Mouse (Mus musculus): ENCODE results near the gene Cby3. TPM values are rescaled to one million over a fixed set of nuclear protein-coding genes. Genes with fewer than 3 reads are reported as not detected.
"Not testable (repeated sequence)": the region's sequence is repeated elsewhere in the genome, so short reads cannot be mapped to it uniquely, and the experiment has no call there.

Cby3 gene
- total RNA-seq, 2 experiments from 2014 or later: not detected

DNA sequence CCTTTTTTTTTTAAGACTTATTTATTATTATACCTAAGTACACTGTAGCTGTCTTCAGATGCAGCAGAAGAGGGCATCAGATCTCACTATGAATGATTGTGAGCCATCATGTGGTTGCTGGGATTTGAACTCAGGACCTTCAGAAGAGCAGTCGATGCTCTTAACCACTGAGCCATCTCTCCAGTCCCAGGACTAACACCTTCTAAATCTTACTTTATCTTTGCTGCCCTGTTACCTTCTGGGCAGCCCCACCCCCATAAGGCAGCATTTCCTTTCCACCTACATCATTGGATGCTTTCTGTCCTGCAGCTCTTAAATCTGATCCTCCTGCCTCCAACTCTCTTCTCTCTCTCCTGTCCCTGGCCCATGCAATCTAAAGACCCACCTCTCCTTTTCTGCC is 7.0 kb downstream of the Cby3 start:
- not testable (repeated sequence) for DNase-seq

DNA sequence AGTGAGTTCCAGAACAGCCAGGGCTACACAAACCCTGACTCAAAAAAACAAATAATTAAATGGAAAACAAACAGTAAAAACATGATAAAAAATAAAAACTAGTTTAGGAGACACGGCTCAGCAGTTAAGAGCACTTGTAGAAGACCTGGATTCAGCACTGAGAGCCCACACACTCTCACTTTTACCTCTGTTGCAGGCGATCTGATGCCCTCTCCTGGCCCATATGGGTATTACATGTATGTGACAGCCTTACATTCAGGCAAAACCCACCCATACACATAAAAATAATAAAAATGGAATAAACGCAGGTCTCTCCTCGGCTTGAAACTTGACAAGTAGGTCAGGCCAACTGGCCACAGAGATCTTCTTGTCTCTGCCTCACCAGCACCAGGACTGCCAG is 10.3 kb downstream of the Cby3 start:
- DNase-seq: peak; percentile 65 to 83

DNA sequence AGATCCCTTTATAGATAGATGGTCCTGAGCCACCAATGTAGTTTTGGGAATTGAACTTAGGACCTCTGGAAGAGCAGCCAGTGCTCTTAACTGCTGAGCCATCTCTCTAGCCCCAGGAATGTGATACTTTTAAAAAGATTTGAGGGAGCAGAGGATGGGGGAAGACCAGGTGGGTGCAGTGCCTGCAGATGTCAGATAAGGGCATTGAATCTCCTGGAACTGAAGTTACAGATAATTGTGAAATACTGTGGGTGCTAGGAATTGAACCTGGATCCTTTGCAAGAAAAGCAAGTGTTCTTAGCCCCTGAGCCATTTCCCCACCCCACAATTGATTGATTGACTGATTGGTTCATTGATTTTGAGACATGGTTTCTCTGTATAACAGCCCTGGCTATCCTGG is 11.1 kb downstream of the Cby3 start:
- no peak for DNase-seq

DNA sequence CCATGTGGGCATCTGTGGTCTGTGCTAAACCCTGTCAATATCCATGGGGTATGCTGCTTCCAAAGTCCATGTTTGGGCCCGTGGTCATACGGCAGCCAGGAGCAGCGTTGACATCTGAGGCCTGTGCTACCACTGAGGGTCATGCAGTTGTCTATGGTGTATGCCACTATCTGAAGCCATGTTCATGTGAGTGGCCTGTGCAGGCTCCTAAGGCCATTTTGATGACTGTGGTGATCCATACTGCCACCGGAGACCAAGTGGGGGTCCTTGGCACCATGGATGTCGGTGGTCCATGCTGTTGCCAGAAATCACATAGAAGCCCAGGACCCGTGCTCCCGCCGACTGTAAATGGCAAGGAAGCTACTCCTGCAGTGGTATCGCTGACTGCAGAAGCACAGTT is 13.3 kb downstream of the Cby3 start:
- no peak for DNase-seq

DNA sequence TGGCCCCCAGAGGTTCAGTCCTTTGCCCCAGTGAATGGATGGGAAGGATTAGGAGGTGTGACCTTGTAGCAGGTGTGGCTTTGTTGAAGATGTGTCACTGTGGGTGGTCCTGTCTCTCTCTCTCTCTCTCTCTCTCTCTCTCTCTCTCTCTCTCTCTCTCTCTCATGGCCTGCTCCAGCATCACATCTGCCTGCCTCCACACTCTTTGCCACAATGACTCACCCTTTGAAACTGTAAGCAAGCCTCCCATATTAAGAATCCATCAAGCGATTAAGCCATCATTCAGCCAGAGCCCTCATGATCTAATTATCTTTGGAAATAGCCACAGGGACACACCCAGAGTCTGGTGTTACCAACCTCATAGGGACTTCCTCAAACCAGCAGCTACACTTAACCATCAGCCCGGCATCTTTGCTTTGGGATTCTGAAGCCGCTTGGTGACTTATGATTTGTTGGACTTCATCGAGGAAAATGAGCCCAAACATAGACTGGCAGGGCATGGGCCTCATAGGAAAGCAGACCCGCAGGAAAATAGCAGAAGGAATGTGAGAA is 15.2 kb downstream of the Cby3 start:
- no peak for DNase-seq

DNA sequence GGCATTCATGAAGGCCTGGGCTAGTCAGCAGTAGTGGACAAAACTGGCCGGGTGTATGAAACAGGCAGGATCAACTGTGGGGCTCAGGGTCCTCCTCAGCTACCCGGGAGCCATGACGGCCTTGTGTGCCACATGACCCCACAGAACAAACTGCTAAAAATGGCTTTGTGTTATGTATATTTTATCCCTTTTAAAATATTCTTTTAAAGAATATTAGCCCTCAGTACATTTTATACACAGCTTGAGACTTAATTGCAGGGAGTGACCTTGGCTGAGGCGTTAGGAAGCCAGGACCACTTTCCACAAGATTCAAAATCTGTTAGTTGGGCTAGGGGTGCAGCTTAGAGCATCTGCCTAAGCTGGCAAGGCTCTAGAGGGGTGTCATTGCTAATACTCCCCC is 16.7 kb downstream of the Cby3 start:
- no peak for DNase-seq

DNA sequence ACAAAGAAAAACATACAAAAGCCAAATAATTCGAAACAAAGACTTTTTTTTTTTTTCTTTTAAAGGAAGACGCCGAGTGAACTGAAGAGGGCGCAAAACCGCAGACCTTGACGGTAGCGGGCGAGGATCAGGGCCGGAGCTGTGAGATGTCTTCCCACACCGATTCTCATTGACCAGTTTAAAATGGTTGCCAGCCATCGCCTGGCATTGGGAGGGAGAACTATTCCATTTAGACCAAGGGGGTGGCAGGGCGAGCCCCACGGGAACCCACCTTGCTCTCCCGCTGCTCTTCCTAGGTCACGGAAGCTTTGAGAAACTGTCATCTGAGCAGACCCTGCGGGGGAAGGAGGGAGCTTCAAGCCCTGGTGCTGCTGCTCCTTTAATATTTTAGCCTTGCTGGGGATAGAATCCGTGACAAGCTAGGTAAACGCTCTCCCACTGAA is 17.2 kb downstream of the Cby3 start:
- peak; percentile 68 to 78 for DNase-seq

DNA sequence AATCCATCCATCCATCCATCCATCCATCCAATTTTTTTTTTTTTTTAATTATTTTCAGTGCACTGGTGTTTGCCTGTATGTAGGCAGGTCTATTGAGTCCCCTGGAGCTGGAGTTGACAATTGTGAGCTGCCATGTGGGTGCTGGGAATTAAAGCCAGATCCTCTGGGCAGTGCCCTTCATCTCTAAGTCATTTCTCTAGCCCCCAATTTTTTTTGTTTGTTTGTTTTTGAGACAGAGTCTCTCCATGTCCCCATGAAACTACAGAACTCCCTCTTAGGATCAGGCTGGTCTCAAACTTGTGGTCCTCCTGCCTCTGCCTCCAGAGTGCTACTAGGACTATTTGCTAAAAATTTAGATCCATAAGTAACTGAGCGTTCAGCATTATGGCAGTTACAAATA is 17.6 kb downstream of the Cby3 start:
- DNase-seq: no peak

DNA sequence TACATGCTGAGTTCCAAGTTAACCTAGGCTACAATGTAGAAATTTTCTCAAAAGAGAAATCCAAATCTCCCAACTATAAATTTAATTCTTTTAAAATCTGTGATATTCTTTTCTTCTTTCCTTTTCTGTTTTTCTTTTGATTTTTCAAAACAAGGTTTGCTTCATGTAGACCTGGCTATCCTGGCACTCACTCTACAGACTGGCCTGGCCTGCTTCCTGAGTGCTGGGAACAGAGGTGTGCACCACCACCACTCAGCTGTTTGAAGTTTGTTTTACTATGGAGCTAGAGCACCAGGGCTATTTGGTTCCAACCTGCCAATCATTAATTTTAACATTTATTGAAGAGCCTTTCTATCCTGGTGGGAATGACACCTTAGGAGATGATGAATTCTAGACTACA is 18.8 kb downstream of the Cby3 start:
- DNase-seq: no peak

DNA sequence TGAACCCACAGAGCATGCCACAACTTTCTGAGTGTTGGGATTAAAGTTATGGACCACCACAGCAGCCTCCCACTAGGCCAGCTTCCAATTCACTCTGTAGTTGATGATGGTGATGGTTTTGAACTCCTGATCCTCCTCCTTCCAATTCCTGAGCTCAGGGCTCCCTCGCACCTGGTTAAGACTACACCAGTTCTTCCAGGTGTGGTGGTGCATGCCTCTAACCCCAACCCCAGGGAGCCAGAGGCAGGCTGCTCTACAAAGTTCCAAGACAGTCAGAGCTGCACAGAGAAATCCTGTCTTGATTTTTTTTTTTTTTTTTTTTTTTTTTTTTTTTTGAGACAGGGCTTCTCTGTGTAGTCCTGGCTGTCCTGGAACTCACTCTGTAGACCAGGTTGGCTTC is 19.4 kb downstream of the Cby3 start:
- DNase-seq: no peak

DNA sequence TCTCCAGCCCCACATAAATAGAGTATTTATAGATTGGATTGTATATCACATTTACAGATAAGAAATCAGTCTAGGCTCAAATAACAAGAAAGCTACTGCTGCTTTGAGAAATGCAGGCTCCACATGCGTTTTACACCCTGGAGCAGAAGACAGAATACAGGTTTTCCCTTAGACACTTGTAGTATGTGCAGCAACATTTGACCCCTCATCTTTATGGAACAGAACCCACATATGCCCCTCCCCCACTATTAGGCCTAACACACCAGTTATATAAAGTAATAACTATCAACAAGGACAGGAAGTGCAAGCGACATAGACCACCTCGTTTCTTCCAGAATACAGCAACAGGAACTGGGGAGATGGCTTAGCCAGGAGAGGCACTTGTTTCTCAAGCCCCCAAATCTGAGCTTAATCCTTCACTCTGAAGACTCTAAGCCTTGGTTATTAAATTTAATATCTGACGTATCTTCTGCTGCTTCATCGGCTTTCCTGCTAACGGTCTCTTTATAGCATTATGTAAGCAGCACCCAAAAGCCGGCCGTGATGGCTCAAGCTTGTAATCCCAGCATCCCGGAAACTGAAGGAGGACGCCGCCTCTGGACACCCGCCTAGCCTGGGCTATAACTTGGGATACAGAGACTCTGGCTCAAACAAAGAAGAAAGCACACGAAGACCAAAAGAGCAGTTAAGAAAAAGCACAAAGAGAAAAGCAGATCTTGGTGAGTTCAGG is 20.2 kb downstream of the Cby3 start:
- no peak for DNase-seq

DNA sequence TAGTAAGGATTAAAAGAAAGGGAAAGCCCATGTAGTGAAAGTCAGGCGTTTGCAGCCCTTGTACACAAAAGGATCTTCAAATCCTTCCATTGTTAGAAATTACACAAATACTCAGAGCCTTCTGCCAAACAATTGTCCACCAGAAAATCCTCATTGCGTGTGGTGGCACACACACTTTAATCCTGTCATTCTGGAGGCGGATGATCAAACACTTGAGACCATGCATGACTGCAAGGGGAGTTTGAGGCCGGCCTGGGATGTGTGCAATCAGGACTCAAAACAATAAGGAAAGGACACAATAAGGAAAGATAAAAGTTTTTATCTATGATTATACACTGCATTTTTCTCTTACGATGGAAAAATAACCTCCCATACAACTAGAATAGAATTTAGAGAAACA is 21.2 kb downstream of the Cby3 start:
- no peak for DNase-seq

DNA sequence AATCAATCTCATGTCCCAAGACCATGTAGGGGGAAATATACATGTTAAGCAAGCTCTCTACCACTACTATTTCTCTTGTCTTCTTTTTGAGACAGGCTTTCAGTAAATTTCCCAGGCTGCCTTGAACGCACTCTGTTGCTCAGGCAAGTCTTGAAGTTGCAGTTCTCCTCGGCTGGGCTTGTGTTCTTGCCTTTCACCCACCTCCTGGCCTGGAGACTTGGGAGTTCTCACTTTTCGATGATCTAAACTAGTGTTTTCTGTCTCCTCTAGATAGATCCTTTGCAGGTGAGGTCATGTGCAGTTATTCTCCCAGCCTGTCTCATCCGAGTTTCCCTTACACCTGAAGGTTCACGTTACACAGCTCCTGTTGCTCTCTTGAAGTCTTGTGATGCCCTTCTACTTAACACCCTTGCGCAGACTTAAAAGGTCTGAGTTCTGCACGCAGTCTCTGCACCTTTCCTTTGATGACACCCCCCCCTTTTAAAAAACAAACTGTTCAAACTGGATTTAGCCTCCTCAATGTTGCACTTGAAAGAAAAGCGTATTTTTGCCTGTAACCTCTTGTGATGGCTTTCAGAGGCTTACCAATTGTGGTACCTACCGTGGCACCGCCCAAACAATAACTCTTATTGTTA is 22.0 kb downstream of the Cby3 start:
- DNase-seq: no peak

DNA sequence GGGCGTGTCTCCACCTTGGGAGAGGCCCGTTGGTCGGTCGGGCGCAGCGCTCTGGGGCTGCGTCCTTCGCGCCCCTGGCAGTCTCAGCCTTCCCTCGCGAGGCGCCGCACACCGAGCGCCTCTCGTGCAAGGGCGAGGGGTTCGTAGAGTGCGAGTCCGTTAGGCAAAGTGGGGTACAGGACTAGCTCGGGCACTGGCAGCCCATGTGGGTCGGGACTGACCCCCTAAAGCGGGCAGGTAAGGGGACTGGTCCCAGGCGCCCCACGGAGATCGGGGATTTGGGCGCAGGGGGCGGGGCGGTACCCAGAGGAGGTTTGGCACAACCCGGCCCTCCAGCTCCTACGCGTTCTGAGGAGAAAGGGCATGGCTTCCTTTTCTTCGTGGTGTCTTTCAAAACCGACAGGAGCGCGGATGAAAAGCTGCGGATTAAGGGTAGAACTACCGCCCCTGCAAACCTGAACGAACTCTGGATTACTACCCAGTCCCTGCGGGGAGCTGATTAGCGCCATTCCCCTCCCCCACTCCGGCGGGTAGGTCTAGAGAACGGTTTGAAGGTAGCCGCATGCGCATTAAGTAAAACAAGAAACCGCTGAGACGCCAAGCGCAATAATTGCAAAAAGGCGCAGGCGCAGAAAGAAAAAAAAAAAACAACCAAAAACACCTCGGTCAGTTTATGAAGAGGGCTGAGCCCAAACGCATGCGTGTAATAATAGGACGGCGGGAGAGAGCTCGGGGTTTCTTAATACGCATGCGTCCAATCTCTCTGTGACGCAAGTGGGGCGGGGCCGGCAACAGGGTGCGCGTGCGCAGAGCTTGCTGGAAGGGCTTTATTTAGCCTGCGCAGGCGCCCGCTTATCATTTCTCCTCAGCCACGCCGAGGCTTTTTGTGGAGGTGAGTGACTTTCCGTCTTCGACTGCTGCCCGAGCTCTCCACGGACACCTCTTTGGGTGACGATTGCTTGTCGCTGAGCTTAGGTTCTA is 22.9 kb downstream of the Cby3 start, which contains the start of gene Hnrnph1:
Gene Hnrnph1, plus strand, starts transcription at position 80 of the 981 bp plus-strand sequence.
- DNase-seq: peak; percentile 96

DNA sequence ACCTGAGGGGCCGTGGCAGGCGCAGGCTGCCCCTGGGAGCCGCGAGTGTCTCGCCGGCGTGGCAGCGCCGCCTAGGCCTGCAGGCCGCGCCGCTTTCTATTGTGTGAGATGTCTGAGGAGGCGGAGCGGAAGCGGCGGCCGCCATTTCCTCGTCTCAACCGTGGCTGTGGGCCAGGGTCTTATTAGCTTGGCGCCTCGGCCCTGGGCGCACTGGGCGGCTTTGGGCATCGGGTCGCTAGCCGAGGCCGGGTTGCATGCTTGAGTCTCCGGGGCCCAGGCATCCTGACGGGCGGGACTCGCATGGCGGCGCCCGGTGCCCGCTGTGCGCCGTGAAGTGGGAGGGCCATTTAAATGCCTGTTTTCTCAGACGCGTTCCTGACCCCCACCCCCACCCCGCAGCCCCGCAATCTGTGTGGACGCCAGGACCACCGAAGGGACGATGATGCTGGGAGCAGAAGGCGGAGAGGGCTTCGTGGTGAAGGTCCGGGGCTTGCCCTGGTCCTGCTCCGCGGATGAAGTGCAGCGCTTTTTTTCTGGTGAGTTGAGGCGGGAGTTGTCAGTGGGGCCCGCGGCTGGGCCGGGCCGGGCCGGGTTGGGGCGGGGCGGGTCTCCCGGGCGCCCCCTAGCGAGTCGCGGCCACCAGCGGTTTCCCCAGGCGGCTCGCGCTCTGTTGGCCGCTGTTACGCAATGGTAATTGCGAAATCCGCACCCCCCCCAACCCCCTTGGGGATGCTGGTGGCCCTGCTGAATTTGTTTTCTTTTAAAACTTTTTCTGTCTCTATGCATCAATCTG is 23.8 kb downstream of the Cby3 start:
- DNase-seq: peak; percentile 90 to 95

DNA sequence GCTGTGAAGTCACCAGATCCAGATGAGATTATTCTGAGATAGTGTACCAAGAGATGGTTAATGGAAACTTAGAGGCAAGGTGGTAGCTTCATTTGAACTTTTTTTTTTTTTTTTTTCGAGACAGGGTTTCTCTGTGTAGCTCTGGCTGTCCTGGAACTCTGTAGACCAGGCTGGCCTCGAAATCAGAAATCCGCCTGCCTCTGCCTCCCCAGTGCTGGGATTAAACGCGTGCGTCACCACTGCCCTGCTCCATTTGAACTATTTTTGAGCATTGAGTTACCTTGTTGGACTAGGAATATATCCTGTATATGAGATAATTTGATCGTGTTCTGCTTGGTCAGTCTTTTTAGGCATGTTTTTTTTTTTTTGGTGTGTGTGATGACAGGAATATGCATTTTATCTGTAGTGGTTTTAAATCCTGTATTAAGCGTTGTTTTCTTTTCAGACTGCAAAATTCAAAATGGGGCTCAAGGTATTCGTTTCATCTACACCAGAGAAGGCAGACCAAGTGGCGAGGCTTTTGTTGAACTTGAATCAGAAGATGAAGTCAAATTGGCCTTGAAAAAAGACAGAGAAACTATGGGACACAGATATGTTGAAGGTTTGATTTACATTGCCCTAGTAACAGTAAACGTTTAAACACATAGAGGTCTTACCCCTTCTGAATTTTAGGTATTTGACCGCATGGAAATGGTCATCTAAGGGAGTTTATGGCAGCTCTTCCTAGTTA is 24.9 kb downstream of the Cby3 start:
- no peak for DNase-seq

DNA sequence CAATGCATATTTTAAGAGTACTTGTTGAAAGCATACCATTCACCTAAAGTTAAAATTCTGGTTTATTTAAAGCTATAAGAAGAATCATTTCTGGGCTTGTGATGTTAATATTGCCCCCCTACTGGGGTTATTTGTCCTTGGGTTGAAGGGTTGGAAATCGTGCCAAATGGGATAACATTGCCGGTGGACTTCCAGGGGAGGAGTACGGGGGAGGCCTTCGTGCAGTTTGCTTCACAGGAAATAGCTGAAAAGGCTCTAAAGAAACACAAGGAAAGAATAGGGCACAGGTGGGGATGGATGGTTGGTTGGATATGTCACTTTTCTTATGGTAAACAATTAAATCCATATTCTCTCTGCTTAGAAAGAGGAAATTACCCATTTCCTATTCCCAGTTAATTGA is 27.0 kb downstream of the Cby3 start:
- no peak for DNase-seq

DNA sequence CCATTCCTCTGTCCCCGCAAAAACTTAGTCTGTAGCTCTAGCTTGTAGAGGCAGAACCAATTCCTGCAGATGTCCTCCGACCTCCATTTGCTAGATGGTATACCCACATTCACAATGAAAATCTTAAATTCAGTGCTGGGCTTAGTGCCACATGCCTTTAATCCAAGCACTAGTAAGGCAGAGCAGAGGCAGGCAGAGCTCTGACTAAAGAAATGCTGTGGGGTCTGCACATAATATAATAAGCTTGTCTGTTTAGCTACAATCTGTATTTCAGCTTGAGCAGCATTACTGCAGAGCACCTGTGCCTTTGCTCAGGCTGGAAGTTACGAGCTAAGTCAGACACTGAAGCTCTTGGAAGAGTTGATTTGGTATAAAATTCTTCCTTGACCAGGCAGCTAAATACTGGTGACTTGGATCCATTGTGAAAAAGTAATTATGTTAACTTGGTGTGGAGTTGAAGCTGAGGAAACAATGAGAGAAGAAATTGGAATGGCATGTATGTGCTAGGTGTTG is 33.0 kb downstream of the Cby3 start:
- DNase-seq: no peak

DNA sequence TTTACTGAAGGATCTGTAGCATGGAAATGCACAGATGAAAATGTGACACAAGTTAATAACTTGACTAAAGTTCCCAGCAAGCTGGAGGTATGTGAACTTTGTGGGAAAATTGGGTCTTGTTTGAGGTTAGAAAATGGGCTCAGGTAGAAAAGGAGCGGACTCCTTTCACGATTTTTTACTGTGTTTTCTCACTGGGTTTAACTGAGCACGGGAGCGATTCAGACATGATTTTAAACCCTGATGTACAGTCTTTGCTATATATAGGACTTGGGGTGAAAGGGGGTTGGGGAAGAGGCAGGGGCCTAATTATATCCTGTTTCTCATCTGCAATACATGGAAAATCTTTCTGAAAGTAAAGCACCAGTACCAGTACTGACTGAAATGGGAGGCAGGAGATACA is 33.4 kb downstream of the Cby3 start:
- no peak for DNase-seq

DNA sequence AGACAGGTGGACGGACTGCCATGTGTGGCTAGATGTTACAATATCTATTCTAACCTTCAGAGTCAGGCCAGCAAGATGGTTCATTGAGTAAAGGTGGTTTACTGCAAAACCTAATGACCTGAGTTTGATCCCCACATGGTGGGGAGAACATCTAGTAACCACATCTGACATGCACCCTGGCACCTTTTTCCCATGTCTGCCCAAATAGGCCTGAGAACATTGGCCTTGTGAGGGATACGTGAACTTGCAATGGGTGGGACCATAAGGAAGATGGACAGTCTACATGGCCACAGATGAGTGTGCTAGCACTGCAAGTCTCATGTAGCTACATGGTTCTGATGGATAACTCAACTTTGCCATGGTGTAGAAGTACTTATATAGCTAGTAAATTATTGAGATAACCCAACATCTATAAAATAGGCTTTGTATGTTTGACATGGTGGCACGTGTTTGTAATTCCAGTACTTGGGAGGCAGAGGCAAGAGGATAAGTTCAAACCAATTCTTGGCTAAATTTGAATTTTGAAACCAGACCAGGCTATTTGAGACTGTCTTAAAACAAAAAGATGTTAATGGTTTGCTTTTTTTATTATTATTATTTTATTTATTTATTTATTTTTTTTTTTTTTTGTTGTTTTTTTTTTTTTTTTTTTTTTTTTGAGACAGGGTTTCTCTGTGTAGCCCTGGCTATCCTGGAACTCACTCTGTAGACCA is 34.1 kb downstream of the Cby3 start:
- no peak for DNase-seq
